Mouse (Mus musculus) heart, postnatal 0 days (tissue): ENCODE data around the gene Emd. TPM values are rescaled to one million over a fixed set of nuclear protein-coding genes. Genes with fewer than 3 reads are reported as not detected.

ENCODE experiments used
- ATAC-seq: fragments of 200-750 bp; cut with Nextera tagmentation; 2 replicates; pipeline ENCODE4 v1.8.0; 2017; ENCODE audit warnings: low read depth, moderate number of reproducible peaks, moderate library complexity; ENCODE audit not compliant: insufficient read depth
- DNase-seq: peaks from one replicate; pipeline ENCODE4 v3.0.0-alpha.2; 2016; ENCODE audit warnings: low spot score
- H3K27ac ChIP-seq: fragments of 300-500 bp; sonication (generic); 2 replicates; pipeline ENCODE4 v1.5.1; 2014; ENCODE audit warnings: low read depth, mild to moderate bottlenecking
- H3K27me3 ChIP-seq: fragments of 300-500 bp; sonication (generic); 2 replicates; pipeline ENCODE4 v1.6.1; 2014; ENCODE audit warnings: low read length, mixed read lengths; ENCODE audit not compliant: control insufficient read depth, insufficient read depth
- H3K36me3 ChIP-seq: fragments of 300-500 bp; sonication (generic); replicated peaks from 2 replicates; pipeline ENCODE4 v1.6.1; 2014; ENCODE audit warnings: low read length, mixed read lengths; ENCODE audit not compliant: control insufficient read depth, insufficient read depth
- H3K4me1 ChIP-seq: fragments of 300-500 bp; sonication (generic); 2 replicates; pipeline ENCODE4 v1.6.1; 2014; ENCODE audit warnings: antibody characterized with exemption; ENCODE audit not compliant: control insufficient read depth, insufficient read depth
- H3K4me2 ChIP-seq: fragments of 300-500 bp; sonication (generic); 2 replicates; pipeline ENCODE4 v1.6.1; 2014; ENCODE audit warnings: low read depth, mild to moderate bottlenecking, low read length, moderate library complexity
- H3K4me3 ChIP-seq: fragments of 300-500 bp; sonication (generic); 2 replicates; pipeline ENCODE4 v1.5.1; 2014; ENCODE audit warnings: low read depth, low read length
- H3K9ac ChIP-seq: fragments of 300-500 bp; sonication (generic); replicated peaks from 2 replicates; pipeline ENCODE4 v1.6.1; 2014; ENCODE audit warnings: low read depth, low read length, mixed read lengths
- H3K9me3 ChIP-seq: fragments of 300-500 bp; sonication (generic); replicated peaks from 2 replicates; pipeline ENCODE4 v1.6.1; 2016; ENCODE audit warnings: low read length; ENCODE audit not compliant: control insufficient read depth
- CTCF ChIP-seq: IDR thresholded peaks from 2 replicates; pipeline ENCODE4 v1.5.1; 2016; ENCODE audit warnings: antibody characterized with exemption, control low read depth, low read depth
- EP300 ChIP-seq: IDR thresholded peaks from 2 replicates; pipeline ENCODE4 v1.6.1; 2016; ENCODE audit warnings: antibody characterized with exemption, low read depth
- WGBS: fragments of 180-500 bp; shearing (Covaris S2); extraction: QIAGEN DNeasy Blood & Tissue Kit; methylation state at CpG from one replicate; pipeline ENCODE4 v1.1.7; 2014; 5-methylcytosine and 5-hydroxymethylcytosine counted together
- polyA plus RNA-seq: library from polyadenylated mRNA; unstranded; fragments of >200 nt; fragmentation: Nextera tagmentation; extraction: Ambion mirVana; gene quantifications from 2 replicates; pipeline ENCODE4 v1.2.1, GENCODE M21; 2015
- total RNA-seq: library from RNA; depleted of rRNA; stranded (reverse); fragments of >200 nt; gene quantifications from 2 replicates; pipeline ENCODE4 v1.2.3, GENCODE M21; 2014; ENCODE audit warnings: low replicate concordance

The Emd gene
- total and polyA plus RNA-seq, 2 experiments from 2014 or later: 13.1 to 34.4 TPM

DNA sequence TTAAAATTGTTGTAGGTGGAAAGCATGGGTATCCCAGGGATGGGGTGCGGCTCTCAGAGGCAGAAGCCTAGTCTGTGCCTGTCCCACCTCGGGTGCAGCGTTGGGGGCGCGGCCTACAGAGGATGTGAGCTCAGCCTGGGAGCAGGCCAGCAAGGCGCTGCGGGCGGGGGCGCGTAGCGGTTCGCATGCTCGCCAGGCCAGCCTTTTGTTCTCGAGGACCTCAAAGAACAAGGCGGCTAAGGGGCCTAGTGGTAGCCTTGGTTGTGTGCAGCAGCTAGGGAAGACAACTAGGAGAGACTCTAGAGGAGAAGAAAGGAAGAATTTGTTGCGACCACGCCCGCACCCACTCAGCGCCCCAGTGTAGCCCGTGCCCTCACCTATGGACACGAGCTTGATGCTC lies 8.8 kb upstream of the Emd start:
- no peaks in the 10 kb centered on the region for H3K27me3 ChIP-seq
- DNase-seq (peak; percentile 66), ATAC-seq (peak; percentile 66)
- H3K4me2 ChIP-seq: peak overlapping the region; percentile 67
- TF ChIP-seq EP300 (no peak), CTCF (no peak)
- H3K4me3 ChIP-seq: peak overlapping the region; percentile 57
- 29% methylated on average over 21 of the region's 21 CpGs for WGBS
- peak overlapping the region; percentile 96 for H3K27ac ChIP-seq
- H3K4me1 ChIP-seq: 0 out of 2 replicates have a peak, but pooled peaks cover 7% of the 10 kb centered on the region
- peaks cover 23% of the 10 kb centered on the region for H3K36me3 ChIP-seq
- H3K9ac ChIP-seq: peak overlapping the region; percentile 84
- no peaks in the 10 kb centered on the region for H3K9me3 ChIP-seq

DNA sequence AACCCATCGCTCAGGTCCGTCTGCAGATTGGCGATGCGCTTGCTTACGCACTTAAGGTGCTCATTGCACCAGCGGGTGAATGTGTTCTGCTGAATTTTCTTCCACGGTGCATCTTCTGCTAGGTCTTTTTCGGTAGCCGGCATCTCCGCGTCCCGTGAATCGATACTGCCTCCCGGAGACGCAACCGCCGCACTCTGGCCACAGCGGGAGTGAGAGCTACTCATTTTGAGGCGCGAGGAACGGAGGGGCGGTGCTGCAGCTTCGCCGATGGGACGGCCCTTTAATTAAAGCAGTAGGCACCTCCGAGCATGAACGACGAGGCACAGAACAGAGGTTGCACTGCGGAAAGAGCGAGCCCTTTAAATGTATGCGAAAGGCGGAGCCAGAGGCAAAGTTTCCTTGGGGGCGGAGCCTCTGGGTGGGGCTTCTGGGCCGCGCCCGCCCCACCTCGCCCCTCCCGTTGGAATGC lies 8.2 kb upstream of the Emd start:
- ATAC-seq (peak; percentile 82), DNase-seq (peak; percentile 91)
- Histone ChIP-seq H3K4me3 (peak overlapping the region; percentile 57), H3K9ac (peak overlapping the region; percentile 84), H3K27me3 (no peaks in the 10 kb centered on the region), H3K4me2 (peak overlapping the region; percentile 67), H3K9me3 (no peaks in the 10 kb centered on the region), H3K36me3 (peaks cover 17% of the 10 kb centered on the region), H3K27ac (peak overlapping the region; percentile 96), H3K4me1 (0 out of 2 replicates have a peak, but pooled peaks cover 7% of the 10 kb centered on the region)
- WGBS: 19% methylated on average over 38 of the region's 38 CpGs
- no peak for TF ChIP-seq CTCF
- no peak for TF ChIP-seq EP300

DNA sequence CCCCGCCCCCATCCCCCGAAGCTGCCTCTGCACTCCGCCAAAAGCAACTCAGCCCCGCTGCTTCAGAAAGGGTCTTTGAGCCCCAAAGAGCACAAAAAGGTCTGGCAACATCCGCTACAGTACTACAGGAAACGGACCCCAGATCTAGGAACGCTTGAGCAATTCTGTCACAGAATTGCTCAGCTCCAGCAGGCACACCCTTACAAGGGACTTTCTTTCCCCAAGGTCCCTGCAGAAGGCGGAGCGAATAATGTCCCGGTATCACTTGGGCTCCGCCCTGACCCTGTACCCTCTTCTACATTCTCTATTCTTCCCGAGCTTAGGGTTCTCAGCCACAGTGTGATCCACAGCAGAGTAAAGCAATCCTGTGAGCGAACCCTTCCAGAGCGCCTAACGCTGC lies 7.8 kb upstream of the Emd start:
- Histone ChIP-seq H3K27me3 (no peaks in the 10 kb centered on the region), H3K4me2 (peak overlapping the region; percentile 67), H3K4me3 (peak overlapping the region; percentile 57), H3K36me3 (peaks cover 13% of the 10 kb centered on the region), H3K9me3 (no peaks in the 10 kb centered on the region), H3K27ac (peak overlapping the region; percentile 96), H3K9ac (peak overlapping the region; percentile 54; the same call in 1 of the 2 replicates), H3K4me1 (0 out of 2 replicates have a peak, but pooled peaks cover 7% of the 10 kb centered on the region)
- DNase-seq (peak; percentile 48), ATAC-seq (peak; percentile 25)
- no peak for TF ChIP-seq CTCF
- TF ChIP-seq EP300: no peak
- 24% methylated on average over 15 of the region's 15 CpGs for WGBS

DNA sequence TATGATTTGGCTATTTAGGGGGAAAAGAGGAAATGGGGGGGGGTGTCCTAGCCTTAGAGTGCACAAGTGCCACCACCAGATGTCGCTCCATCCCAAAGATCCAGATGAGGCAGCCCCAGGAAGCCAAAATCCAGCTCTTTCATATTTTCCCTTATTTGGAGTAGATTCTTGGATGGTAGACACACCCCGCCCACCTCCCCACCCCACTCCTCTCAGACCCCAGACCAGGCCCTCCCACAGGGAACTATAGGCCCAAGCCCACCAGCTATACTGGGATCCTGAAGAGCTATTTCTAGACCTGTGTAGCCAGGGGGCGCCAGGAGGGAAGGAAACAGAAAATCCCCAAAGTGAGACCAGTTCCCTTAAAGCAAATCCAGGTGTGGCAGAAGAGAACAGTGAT lies 5.8 kb upstream of the Emd start:
- TF ChIP-seq EP300 (no peak), CTCF (peak; percentile 35)
- ATAC-seq (no peak), DNase-seq (peak; percentile 32)
- no peaks in the 10 kb centered on the region for H3K9me3 ChIP-seq
- H3K27ac ChIP-seq: peak overlapping the region; percentile 79
- WGBS: 8% methylated on average over 3 of the region's 3 CpGs
- 0 out of 2 replicates have a peak, but pooled peaks cover 4% of the 10 kb centered on the region for H3K4me1 ChIP-seq
- H3K4me3 ChIP-seq: peak overlapping the region; percentile 50
- peak overlapping the region; percentile 58; the same call in 1 of the 2 replicates for H3K9ac ChIP-seq
- H3K4me2 ChIP-seq: peak overlapping the region; percentile 71
- H3K36me3 ChIP-seq: no peaks in the 10 kb centered on the region
- no peaks in the 10 kb centered on the region for H3K27me3 ChIP-seq

DNA sequence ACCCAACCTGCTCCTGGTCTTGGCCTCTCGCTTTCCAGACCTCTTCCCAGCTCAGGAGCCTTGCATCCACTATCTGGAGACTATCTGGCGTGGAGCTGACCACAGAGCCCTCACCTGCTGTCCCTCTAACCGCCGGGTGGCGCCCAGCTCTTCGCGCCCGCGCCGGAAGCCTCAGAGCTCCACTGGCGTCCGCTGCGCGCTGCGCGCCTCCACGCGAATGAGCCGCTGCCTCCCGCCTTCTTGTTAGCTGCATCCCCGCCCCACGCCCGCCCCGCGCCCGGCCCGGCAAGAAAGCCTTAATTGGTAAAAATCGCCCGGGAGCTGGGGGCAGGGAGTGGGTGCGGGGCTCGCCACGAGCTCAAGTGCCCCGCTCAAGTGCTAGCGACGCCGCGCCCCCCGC lies 4.9 kb upstream of the Emd start, which contains the start of gene Flna:
Flna (minus strand) TSS at position 206 of the 400 bp plus-strand sequence.
- TF ChIP-seq CTCF (peak; percentile 40), EP300 (no peak)
- ATAC-seq: no peak
- H3K4me2 ChIP-seq: peak within 1 kb of the TSS; percentile 71
- H3K27me3 ChIP-seq: no peaks in the 10 kb centered on the region
- peak within 1 kb of the TSS; percentile 79 for H3K27ac ChIP-seq
- WGBS: 24% methylated on average over 38 of the region's 38 CpGs
- no peaks in the 10 kb centered on the region for H3K9me3 ChIP-seq
- H3K4me1 ChIP-seq: no peaks in the 10 kb centered on the region
- no peaks in the 10 kb centered on the region for H3K36me3 ChIP-seq
- DNase-seq: peak; percentile 55
- H3K4me3 ChIP-seq: peak within 1 kb of the TSS; percentile 50
- peak within 1 kb of the TSS; percentile 58 for H3K9ac ChIP-seq
